In the genomic region with DNA sequence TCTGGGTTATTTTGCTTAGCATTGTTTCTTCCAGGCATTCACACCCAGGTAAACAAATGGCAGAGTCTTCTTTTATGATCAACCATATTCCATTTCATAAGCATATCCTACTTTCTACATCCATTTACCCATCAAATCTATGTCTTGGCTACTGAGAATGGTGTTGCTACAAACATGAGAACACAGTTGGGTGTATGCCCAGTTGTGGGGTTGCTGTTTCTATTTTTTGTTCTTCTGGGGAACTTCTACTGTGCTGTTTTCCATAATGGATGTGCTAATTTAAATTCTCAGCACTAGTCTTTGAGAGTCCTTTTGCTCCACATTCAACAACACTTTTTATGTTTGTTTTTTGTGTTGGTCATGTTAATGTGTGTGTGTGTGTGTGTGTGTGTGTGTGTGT, we compare ENCODE assay signal across 23 mouse cellular contexts. TPM values are rescaled to one million over a fixed set of nuclear protein-coding genes. Genes with fewer than 3 reads are reported as not detected.
DNase-seq lines count a peak whose midpoint lies in the region; ATAC-seq lines count a peak whose summit lies in the region.
"Had no signal": no experiment of that assay in that cellular context is flagged by ENCODE, and none has a peak within 500 bp of the region (broad histone marks: within the 10 kb centered on the region; RNA-seq: fewer than 3 reads in every experiment).

No protein-coding gene starts in this region.

- no peak for DNase-seq in frontal cortex, postnatal 25 days (ENCODE audit: low spot score in 2 of 2)
- DNase-seq in brain, embryonic 18.5 days (ENCODE audit: low read depth, low spot score) = peak; percentile 32
- DNase-seq in left cerebral cortex, postnatal 36 days (ENCODE audit: low spot score in 2 of 2) = peak; percentile 18 to 23
- peak; percentile 10 for DNase-seq in right cerebral cortex, postnatal 4 days
- DNase-seq in retina, embryonic 14.5 days (ENCODE audit: low spot score) = no peak
- no peak for DNase-seq in gastrocnemius, adult 18-20 months (ENCODE audit: low spot score)
- DNase-seq: adrenal gland, postnatal 25 days; cerebellum, adult 18-20 months; cerebellum, postnatal 14 days; gastrocnemius, adult 2 months; kidney, adult 8-10 months; kidney, postnatal 10 days; lung, adult 18-20 months; lung, postnatal 14 days had no signal

- intact Hi-C loops in left cerebral cortex, postnatal 36 days (cut with DNase I) = no loop called here

- ATAC-seq in frontal cortex, adult (ENCODE audit: low TSS enrichment) = peak; percentile 87
- ATAC-seq: CD4-positive, CD25-positive, alpha-beta regulatory T cell, adult 4 months; intestine, embryonic 15.5 days; liver, embryonic 12.5 days had no signal

RNA-seq across cellular contexts. Expression of a gene that starts 24.8 kb away (rescaled TPM):
- not detected for total RNA-seq in left cerebral cortex, postnatal 36 days (2021)
- total RNA-seq in gastrocnemius, adult 18-20 months (2021) = not detected
- total RNA-seq: adrenal gland, postnatal 25 days; gastrocnemius, adult 2 months; gastrocnemius, postnatal 4 days; heart, adult 8-10 months; heart, postnatal 25 days; layer of hippocampus, adult 18-20 months; megakaryocyte progenitor cell, adult 5-6 weeks had no signal

RNA-seq across cellular contexts. Expression of a gene that starts 26.6 kb away (rescaled TPM):
- total RNA-seq in left cerebral cortex, postnatal 36 days (2021) = 10 to 100 TPM; 74.8 to 88.4 TPM
- total RNA-seq in gastrocnemius, adult 18-20 months (2021) = 1 to 10 TPM; 3.2 to 3.6 TPM
- total RNA-seq: megakaryocyte progenitor cell, adult 5-6 weeks had no signal

RNA-seq across cellular contexts. Expression of a gene that starts 54.9 kb away (rescaled TPM):
- under 1 TPM; 0.22 to 0.54 TPM for total RNA-seq in left cerebral cortex, postnatal 36 days (2021)
- under 1 TPM; 0.09 to 0.11 TPM for total RNA-seq in gastrocnemius, adult 18-20 months (2021)
- total RNA-seq: megakaryocyte progenitor cell, adult 5-6 weeks had no signal

Comparison
In these comparisons a context has a peak if more than half of its experiments do, and no peak if none do; other contexts are left out.
1. DNase-seq: peak in brain, embryonic 18.5 days (single experiment), left cerebral cortex, postnatal 36 days (2 of 2) and right cerebral cortex, postnatal 4 days (single experiment); none in frontal cortex, postnatal 25 days (0 of 2), retina, embryonic 14.5 days (single experiment) and gastrocnemius, adult 18-20 months (single experiment).
2. RNA of a gene that starts 26.6 kb away (total RNA-seq): 74.8 to 88.4 TPM in left cerebral cortex, postnatal 36 days; 3.2 to 3.6 TPM in gastrocnemius, adult 18-20 months; every median in the first group is over 10 times any median in the second.